Mouse (Mus musculus): Measurements from ENCODE around the gene Rbfox1.

GRCm38 (mm10) chr16:7229232-7229631 is 1344.1 kb downstream of the Rbfox1 start:
- TF ChIP-seq CTCF (IDR thresholded peaks at IDR 0.05; ENCODE audit: extremely low read depth, insufficient read depth, low read length) (no peak), POLR2A (IDR thresholded peaks at IDR 0.05; ENCODE audit: extremely low read depth, insufficient read depth, low read length) (no peak)

All from cortical plate, adult 2 months (tissue).